Mouse (Mus musculus) layer of hippocampus, adult 9-10 months (tissue): Measurements from ENCODE around the gene Col7a1.

Source experiments
- DNase-seq: peaks from one replicate; pipeline ENCODE4 v3.0.0; 2022; ENCODE audit warnings: low spot score

The Col7a1 gene

GRCm38 (mm10) chr9:108985710-108986109 lies 32.3 kb downstream of the Col7a1 start, which contains the start of gene Ucn2:
Ucn2 (plus strand) TSS chr9:108986010.
- DNase-seq, result no peak

GRCm38 (mm10) chr9:108987704-108988350 lies 34.4 kb downstream of the Col7a1 start:
- no peak for DNase-seq

GRCm38 (mm10) chr9:108989802-108990461 lies 36.5 kb downstream of the Col7a1 start:
- no peak for DNase-seq

- no peak for DNase-seq
Measured at GRCm38 (mm10) chr9:108990462-108990820, 37.1 kb downstream of the Col7a1 start.

GRCm38 (mm10) chr9:108991428-108992084 lies 38.2 kb downstream of the Col7a1 start, which contains the start of gene Pfkfb4:
Pfkfb4 (plus strand) TSS chr9:108991778.
- peak; percentile 97 for DNase-seq

GRCm38 (mm10) chr9:108992085-108992469 lies 38.7 kb downstream of the Col7a1 start:
- no peak for DNase-seq

GRCm38 (mm10) chr9:108992620-108993361 lies 39.4 kb downstream of the Col7a1 start:
- no peak for DNase-seq

GRCm38 (mm10) chr9:108996411-108996810 lies 43.0 kb downstream of the Col7a1 start:
- no peak for DNase-seq

GRCm38 (mm10) chr9:108998287-108999166 lies 45.1 kb downstream of the Col7a1 start:
- no peak for DNase-seq

GRCm38 (mm10) chr9:108999167-108999526 lies 45.8 kb downstream of the Col7a1 start:
- DNase-seq, result no peak

GRCm38 (mm10) chr9:109000726-109001125 lies 47.3 kb downstream of the Col7a1 start:
- no peak for DNase-seq

GRCm38 (mm10) chr9:109003201-109003600 lies 49.8 kb downstream of the Col7a1 start:
- DNase-seq, result no peak

GRCm38 (mm10) chr9:109007025-109007780 lies 53.8 kb downstream of the Col7a1 start:
- no peak for DNase-seq

GRCm38 (mm10) chr9:109008081-109008480 lies 54.7 kb downstream of the Col7a1 start:
- no peak for DNase-seq

GRCm38 (mm10) chr9:109008994-109009635 lies 55.7 kb downstream of the Col7a1 start:
- DNase-seq, result no peak

GRCm38 (mm10) chr9:109009636-109010315 lies 56.4 kb downstream of the Col7a1 start:
- no peak for DNase-seq

GRCm38 (mm10) chr9:109010316-109010690 lies 56.9 kb downstream of the Col7a1 start:
- no peak for DNase-seq

- no peak for DNase-seq
Measured at GRCm38 (mm10) chr9:109015397-109015796, 62.0 kb downstream of the Col7a1 start.

GRCm38 (mm10) chr9:109016973-109017604 lies 63.7 kb downstream of the Col7a1 start:
- no peak for DNase-seq
